Mouse (Mus musculus) ES-E14 (cell line): ENCODE results near the gene Slc15a1. TPM values are rescaled to one million over a fixed set of nuclear protein-coding genes. Genes with fewer than 3 reads are reported as not detected.

Experiments
- DNase-seq: peaks from one replicate; pipeline ENCODE4 v3.0.0-alpha.2; 2013; ENCODE audit warnings: low read depth, low spot score
- H3K27ac ChIP-seq: 2 replicates; pipeline ENCODE4 v1.5.1; 2012; ENCODE audit warnings: low read depth, mild to moderate bottlenecking, low read length, moderate library complexity, mixed read lengths; ENCODE audit not compliant: poor library complexity, insufficient read depth, severe bottlenecking
- H3K36me3 ChIP-seq: 2 replicates; pipeline ENCODE4 v1.6.1; 2012; ENCODE audit warnings: mild to moderate bottlenecking, low read length, moderate library complexity, mixed read lengths; ENCODE audit not compliant: control insufficient read depth, poor library complexity, insufficient read depth, severe bottlenecking
- H3K4me1 ChIP-seq, 2 experiments: fragments of 150-350 bp in 1 of 2; sonication (generic) in 1 of 2; 2 replicates each; pipeline ENCODE4 v1.6.1; 2012; ENCODE audit warnings: low read length in 2 of 2, mild to moderate bottlenecking in 1 of 2, mixed read lengths in 1 of 2; ENCODE audit not compliant: control insufficient read depth in 2 of 2, insufficient read depth in 2 of 2, poor library complexity in 1 of 2
- H3K4me3 ChIP-seq, 2 experiments: fragments of 150-350 bp in 1 of 2; sonication (generic) in 1 of 2; 2 replicates each; pipeline ENCODE4 v1.5.1; 2012; ENCODE audit warnings: low read length in 2 of 2, low read depth in 1 of 2, mild to moderate bottlenecking in 1 of 2, mixed read lengths in 1 of 2; ENCODE audit not compliant: insufficient read depth in 1 of 2, poor library complexity in 1 of 2, severe bottlenecking in 1 of 2
- H3K9ac ChIP-seq: 2 replicates; pipeline ENCODE4 v1.6.1; 2012; ENCODE audit warnings: low read depth, mild to moderate bottlenecking, low read length, mixed read lengths; ENCODE audit not compliant: poor library complexity, insufficient read depth, severe bottlenecking
- H3K9me3 ChIP-seq: fragments of 150-350 bp; sonication (generic); 2 replicates; pipeline ENCODE4 v1.6.1; 2012; ENCODE audit warnings: low read depth, mild to moderate bottlenecking, low read length; ENCODE audit not compliant: control insufficient read depth, insufficient read depth
- CHD2 ChIP-seq: IDR thresholded peaks from 2 replicates; pipeline ENCODE4 v1.6.1; 2014; ENCODE audit warnings: mild to moderate bottlenecking, low read depth, low read length, inconsistent platforms
- HCFC1 ChIP-seq: IDR thresholded peaks from 2 replicates; pipeline ENCODE4 v1.6.1; 2012; ENCODE audit warnings: low read length, inconsistent platforms, borderline replicate concordance; ENCODE audit not compliant: insufficient read depth
- MAFK ChIP-seq: IDR thresholded peaks from 2 replicates; pipeline ENCODE4 v1.6.1; 2014; ENCODE audit warnings: mild to moderate bottlenecking, low read depth, low read length, inconsistent platforms; ENCODE audit not compliant: insufficient read depth
- ZC3H11A ChIP-seq: IDR thresholded peaks from 2 replicates; pipeline ENCODE4 v1.6.1; 2012; ENCODE audit warnings: low read depth, mild to moderate bottlenecking, inconsistent platforms, low read length, borderline replicate concordance
- ZNF384 ChIP-seq: IDR thresholded peaks from 2 replicates; pipeline ENCODE4 v1.6.1; 2012; ENCODE audit warnings: low read depth, low read length, inconsistent platforms
- in situ Hi-C, 2 experiments: fragments of 600-800 bp; cut with MboI; formaldehyde crosslinking; loops; one replicate each; pipeline ENCODE4 v1.15.1; 2025; ENCODE audit warnings: low sequenced_read_pairs in 2 of 2, inconsistent platforms in 1 of 2; ENCODE audit not compliant: unreplicated experiment in 2 of 2
- total RNA-seq: library from RNA; depleted of rRNA; stranded (reverse); fragments of 300-350 nt; gene quantifications from 2 replicates; pipeline ENCODE4 v1.2.3, GENCODE M21; 2012

Gene Slc15a1
- total RNA-seq, 1 experiment, result 4.6 TPM

DNA sequence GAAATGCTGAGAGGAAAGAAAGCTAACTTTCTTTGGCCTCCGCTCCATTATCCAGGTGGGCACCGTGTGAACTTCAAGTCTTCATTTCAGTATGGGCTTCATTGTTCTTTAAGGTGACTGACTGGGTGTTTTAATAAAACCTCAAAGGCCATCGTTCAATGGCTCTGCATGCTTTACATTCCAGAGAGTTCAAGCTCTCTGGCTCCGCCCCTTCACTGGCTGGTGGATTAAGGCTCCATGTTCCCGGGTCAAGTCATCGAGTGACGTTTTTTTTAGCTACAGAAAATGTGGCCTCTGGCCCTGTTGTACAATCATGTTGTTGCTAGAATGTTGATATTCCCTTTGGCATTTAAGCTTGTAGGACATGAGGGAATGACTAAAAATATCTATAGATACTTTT, 42.7 kb upstream of the Slc15a1 start:
- no peak overlapping the region for H3K9ac ChIP-seq
- in situ Hi-C loops, result no loop called here
- H3K36me3 ChIP-seq, result no peaks in the 10 kb centered on the region; the same call in 1 of the 2 replicates
- no peak for TF ChIP-seq ZC3H11A
- peak; percentile 64 for TF ChIP-seq ZNF384
- H3K9me3 ChIP-seq, result no peaks in the 10 kb centered on the region
- H3K4me1 ChIP-seq, result peaks cover 0 to 6% of the 10 kb centered on the region in 2 experiments; a peak in 2 of 4 replicates
- no peak overlapping the region for H3K4me3 ChIP-seq
- H3K27ac ChIP-seq, result no peak overlapping the region
- peak; percentile 88 for DNase-seq

DNA sequence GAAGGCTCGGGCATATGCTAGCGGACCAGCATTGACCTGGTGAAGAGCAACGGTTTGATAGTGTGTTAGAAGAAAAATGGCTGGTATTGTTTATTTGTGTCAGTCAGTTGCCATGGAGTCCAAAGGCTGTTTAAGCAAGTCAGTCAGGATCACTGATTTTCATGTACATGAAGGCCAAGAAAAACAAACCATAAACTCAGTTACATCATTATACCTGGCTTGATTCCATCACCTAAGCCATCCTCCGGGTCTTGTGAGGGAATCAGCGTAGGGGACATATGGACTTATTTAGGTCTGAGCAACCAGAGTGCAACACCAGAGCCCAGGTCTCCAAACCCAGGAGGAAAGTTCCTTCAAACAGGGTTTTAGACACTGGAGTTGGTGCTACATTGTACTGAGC, 41.6 kb upstream of the Slc15a1 start:
- Histone ChIP-seq H3K4me1 (peaks cover 0 to 6% of the 10 kb centered on the region in 2 experiments; a peak in 2 of 4 replicates), H3K27ac (no peak overlapping the region), H3K4me3 (no peak overlapping the region), H3K9me3 (no peaks in the 10 kb centered on the region), H3K9ac (no peak overlapping the region), H3K36me3 (no peaks in the 10 kb centered on the region; the same call in 1 of the 2 replicates)
- in situ Hi-C loops, result no loop called here
- DNase-seq, result no peak
- TF ChIP-seq ZNF384 (no peak), ZC3H11A (no peak), MAFK (no peak), CHD2 (no peak), HCFC1 (no peak)

DNA sequence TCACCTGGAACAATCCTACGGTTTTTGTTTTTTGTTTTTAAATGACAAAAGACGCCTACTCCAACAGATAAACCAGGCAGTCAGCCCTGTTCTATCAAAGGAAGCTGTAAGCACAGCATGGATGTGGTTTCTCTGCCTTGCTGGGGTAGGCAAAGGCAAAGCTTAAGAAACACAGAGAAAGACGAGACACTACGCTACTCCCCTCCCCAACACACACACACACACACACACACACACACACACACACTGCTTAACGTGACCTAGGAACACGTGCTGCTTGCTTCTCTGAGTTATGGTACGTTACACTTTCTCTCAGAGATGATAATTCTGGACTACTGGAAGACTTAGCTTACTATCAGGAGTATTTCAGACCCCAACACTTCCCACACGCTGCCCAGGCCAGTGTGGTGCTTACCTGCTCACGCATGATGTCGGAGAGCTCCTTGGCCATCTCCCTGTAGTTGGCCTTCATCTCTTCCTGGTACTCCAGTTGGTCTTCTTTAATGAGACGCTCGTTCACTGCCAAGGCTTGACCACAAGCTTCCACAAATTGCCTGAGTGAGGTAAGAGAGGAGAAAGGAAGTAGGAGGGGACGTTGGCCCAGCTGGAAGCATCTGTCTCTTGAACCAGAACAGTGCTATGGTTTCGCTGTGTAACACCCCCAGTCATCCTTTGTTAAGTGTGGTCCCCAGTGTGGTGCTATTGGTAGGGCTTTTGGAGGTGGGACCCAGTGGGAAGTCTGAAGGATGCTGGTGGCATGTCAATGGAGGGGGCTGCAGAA, 40.7 kb upstream of the Slc15a1 start:
- in situ Hi-C loops, result no loop called here
- no peak overlapping the region for H3K4me3 ChIP-seq
- H3K9ac ChIP-seq, result no peak overlapping the region
- DNase-seq, result no peak
- H3K27ac ChIP-seq, result no peak overlapping the region
- peaks cover 0 to 6% of the 10 kb centered on the region in 2 experiments; a peak in 2 of 4 replicates for H3K4me1 ChIP-seq
- no peaks in the 10 kb centered on the region for H3K9me3 ChIP-seq
- no peak for TF ChIP-seq ZC3H11A
- TF ChIP-seq ZNF384, result no peak
- TF ChIP-seq MAFK, result no peak
- TF ChIP-seq CHD2, result no peak
- TF ChIP-seq HCFC1, result no peak
- H3K36me3 ChIP-seq, result no peaks in the 10 kb centered on the region; the same call in 1 of the 2 replicates

DNA sequence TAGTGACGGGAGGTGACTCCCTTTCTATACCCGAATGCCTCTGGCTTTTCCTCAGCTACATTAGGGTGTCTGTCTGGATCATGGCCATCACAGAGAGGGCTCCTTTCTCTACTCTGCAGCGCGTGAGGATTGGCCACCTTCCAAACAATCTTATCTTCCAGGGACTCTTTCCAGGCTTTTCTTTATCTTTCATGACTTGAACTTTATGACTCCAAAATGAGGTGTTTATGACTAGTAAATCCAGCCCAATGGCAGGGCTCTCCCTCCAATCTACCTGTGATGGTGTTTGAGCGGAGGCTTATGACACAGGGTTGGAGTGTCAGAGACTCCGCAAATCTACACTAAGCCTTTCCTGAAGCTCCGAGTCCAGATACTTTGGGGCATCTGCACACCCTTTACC, 36.2 kb upstream of the Slc15a1 start:
- Histone ChIP-seq H3K9me3 (no peaks in the 10 kb centered on the region), H3K36me3 (no peaks in the 10 kb centered on the region; the same call in 1 of the 2 replicates), H3K9ac (no peak overlapping the region), H3K4me1 (peaks cover 0 to 2% of the 10 kb centered on the region in 2 experiments; a peak in 2 of 4 replicates), H3K27ac (no peak overlapping the region), H3K4me3 (no peak overlapping the region)
- in situ Hi-C loops, result no loop called here
- DNase-seq, result no peak
- no peak for TF ChIP-seq ZC3H11A
- TF ChIP-seq CHD2, result no peak
- no peak for TF ChIP-seq MAFK
- no peak for TF ChIP-seq HCFC1
- TF ChIP-seq ZNF384, result no peak
